Mouse (Mus musculus) forebrain, embryonic 15.5 days (tissue): ENCODE results near the gene Cldn11. TPM values are rescaled to one million over a fixed set of nuclear protein-coding genes. Genes with fewer than 3 reads are reported as not detected.

Source experiments
- ATAC-seq: fragments of 200-750 bp; cut with Nextera tagmentation; replicated peaks from 2 replicates; pipeline ENCODE4 v1.8.0; 2017; ENCODE audit warnings: mild to moderate bottlenecking, moderate TSS enrichment, moderate library complexity
- H3K27ac ChIP-seq: fragments of 300-500 bp; sonication (generic); replicated peaks from 2 replicates; pipeline ENCODE4 v1.5.1; 2015; ENCODE audit warnings: mild to moderate bottlenecking, inconsistent platforms
- H3K27me3 ChIP-seq: fragments of 300-500 bp; sonication (generic); 2 replicates; pipeline ENCODE4 v1.6.1; 2015; ENCODE audit warnings: inconsistent platforms
- H3K36me3 ChIP-seq: fragments of 300-500 bp; sonication (generic); 2 replicates; pipeline ENCODE4 v1.6.1; 2015; ENCODE audit warnings: mild to moderate bottlenecking, inconsistent platforms
- H3K4me1 ChIP-seq: fragments of 300-500 bp; sonication (generic); 2 replicates; pipeline ENCODE4 v1.6.1; 2015; ENCODE audit warnings: inconsistent platforms
- H3K4me2 ChIP-seq: fragments of 300-500 bp; sonication (generic); replicated peaks from 2 replicates; pipeline ENCODE4 v1.6.1; 2015; ENCODE audit warnings: mild to moderate bottlenecking, inconsistent platforms
- H3K4me3 ChIP-seq: fragments of 300-500 bp; sonication (generic); 2 replicates; pipeline ENCODE4 v1.5.1; 2015; ENCODE audit warnings: mild to moderate bottlenecking, inconsistent platforms
- H3K9ac ChIP-seq: fragments of 300-500 bp; sonication (generic); replicated peaks from 2 replicates; pipeline ENCODE4 v1.6.1; 2015; ENCODE audit warnings: mild to moderate bottlenecking, inconsistent platforms
- H3K9me3 ChIP-seq: fragments of 300-500 bp; sonication (generic); 2 replicates; pipeline ENCODE4 v1.6.1; 2016; ENCODE audit warnings: inconsistent platforms
- WGBS: fragments of 180-500 bp; shearing (Covaris S2); methylation state at CpG from one replicate; pipeline ENCODE4 v1.1.7; 2015; ENCODE audit warnings: mixed read lengths; 5-methylcytosine and 5-hydroxymethylcytosine counted together
- polyA plus RNA-seq: library from polyadenylated mRNA; unstranded; fragments of >200 nt; fragmentation: Nextera tagmentation; extraction: Ambion mirVana; gene quantifications from 2 replicates; pipeline ENCODE4 v1.2.1, GENCODE M21; 2015

Cldn11 gene
- polyA plus RNA-seq, 1 experiment from 2014 or later = 34.8 TPM

DNA sequence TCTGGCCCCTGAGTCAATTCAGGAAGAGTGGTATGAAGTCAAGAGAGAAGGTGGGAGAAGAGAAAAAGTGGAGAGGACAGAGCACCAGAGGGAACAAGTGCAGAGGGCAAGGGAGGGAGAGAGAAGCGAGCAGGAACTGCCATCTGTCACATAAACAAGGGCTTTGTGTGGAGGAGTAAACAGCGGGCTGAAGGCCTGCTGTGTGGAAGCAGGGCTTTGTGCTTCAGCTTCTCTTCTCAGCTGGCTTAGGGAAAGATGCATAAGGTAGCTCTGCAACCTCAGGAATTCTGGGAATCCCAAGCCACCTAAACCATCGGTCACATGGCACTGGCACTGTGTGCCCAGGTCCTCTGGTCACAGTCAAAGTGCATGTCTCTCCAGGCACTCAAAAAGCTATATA, 64.1 kb downstream of the Cldn11 start:
- no peaks in the 10 kb centered on the region for H3K36me3 ChIP-seq

More for the DNA sequence above, 64.1 kb downstream of the Cldn11 start:
- peak; percentile 57 for ATAC-seq
- peak overlapping the region; percentile 27; the same call in 1 of the 2 replicates for H3K27ac ChIP-seq
- no peak overlapping the region for H3K9ac ChIP-seq
- H3K9me3 ChIP-seq = no peaks in the 10 kb centered on the region
- H3K4me1 ChIP-seq = peaks cover 8% of the 10 kb centered on the region; the same call in 1 of the 2 replicates
- 15% methylated on average over 3 of the region's 3 CpGs for WGBS
- H3K27me3 ChIP-seq = no peaks in the 10 kb centered on the region
- no peak overlapping the region for H3K4me3 ChIP-seq
- no peak overlapping the region for H3K4me2 ChIP-seq

Other genes starting within 250 kb of the Cldn11 start
- 6.9 and 7.4 TPM in 2 replicates for gene Phc3, start 180.5 kb upstream of the Cldn11 start, polyA plus RNA-seq
- 25.7 and 25.9 TPM in 2 replicates for gene Prkci, start 154.2 kb upstream of the Cldn11 start, polyA plus RNA-seq
- gene Skil, start 54.9 kb upstream of the Cldn11 start, polyA plus RNA-seq = 28.6 and 30.7 TPM in 2 replicates
- 3.1 and 3.6 TPM in 2 replicates for gene Slc7a14, start 160.5 kb downstream of the Cldn11 start, polyA plus RNA-seq